ENCODE assay signal across 7 mouse cellular contexts in the genomic region with DNA sequence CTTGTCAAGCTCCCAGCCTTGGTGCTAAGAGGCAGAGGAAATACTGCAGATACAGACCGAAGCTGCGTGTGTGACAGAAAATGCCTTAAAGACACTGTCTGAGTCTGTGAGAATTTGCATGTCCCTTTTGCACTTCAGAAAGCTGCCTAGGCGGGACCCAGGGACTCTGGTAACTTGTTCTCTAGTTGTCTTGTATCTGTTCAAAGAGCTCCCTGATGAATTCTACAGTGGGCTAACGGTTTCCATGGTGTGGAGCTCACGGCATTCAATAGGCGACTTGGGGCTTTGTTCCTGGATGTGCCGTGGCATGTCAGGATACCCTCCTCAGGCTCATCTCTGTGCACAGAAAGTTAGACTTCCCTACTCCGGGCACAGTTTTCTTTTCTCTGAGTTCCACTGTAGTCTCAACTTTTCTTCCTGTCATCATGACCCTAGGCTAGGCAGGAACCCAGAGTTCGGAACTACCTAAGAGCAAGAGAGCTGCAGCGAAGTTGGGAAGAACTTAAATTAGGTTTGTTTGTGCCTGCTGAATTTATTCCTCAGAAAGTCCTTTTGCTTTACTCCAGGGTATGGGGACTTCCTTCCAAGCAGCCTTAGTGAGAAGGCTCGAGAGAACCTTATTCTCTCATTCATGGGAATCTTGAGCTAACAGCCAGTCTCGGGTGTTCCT.
A peak's percentile ranks its signal among the peaks of the same experiment; 100 is the strongest.
DNase-seq lines count a peak whose midpoint lies in the region; ATAC-seq and TF ChIP-seq lines count a peak whose summit lies in the region.

No protein-coding gene starts in this region.

- H3K27me3 ChIP-seq in C2C12 (ENCODE audit: control insufficient read depth, insufficient read depth, insufficient read length), result no peaks in the 10 kb centered on the region
- no peaks in the 10 kb centered on the region for H3K27me3 ChIP-seq in E14TG2a.4 (ENCODE audit: insufficient read depth, low read length)
- H3K27me3 ChIP-seq in forebrain, postnatal 0 days (ENCODE audit: insufficient read depth, low read length), result no peaks in the 10 kb centered on the region
- no peaks in the 10 kb centered on the region for H3K27me3 ChIP-seq in liver, embryonic 15.5 days

- no peak for DNase-seq in forebrain, postnatal 0 days
- no peak for DNase-seq in T-cell, adult 2 months (ENCODE audit: low spot score)
- DNase-seq in left cerebral cortex, adult 18-20 months (ENCODE audit: low spot score in 2 of 2), result no peak
- no peak for DNase-seq in layer of hippocampus, postnatal 14 days (ENCODE audit: low spot score in 2 of 2)

- H3ac ChIP-seq in C2C12 (ENCODE audit: control insufficient read depth, insufficient read length, low read depth), result peak overlapping the region; percentile 79

- H3K4me3 ChIP-seq in C2C12 (ENCODE audit: insufficient read depth, poor library complexity, severe bottlenecking) (peak overlapping the region; percentile 44), E14TG2a.4 (replicated peaks; ENCODE audit: low read length) (peak overlapping the region; percentile 57)
- H3K4me3 ChIP-seq in forebrain, postnatal 0 days (ENCODE audit: low read depth, low read length), result peak overlapping the region; percentile 16
- H3K4me3 ChIP-seq in liver, embryonic 15.5 days (replicated peaks), result peak overlapping the region; percentile 7

- ATAC-seq in forebrain, postnatal 0 days, result peak; percentile 25; the same call in 1 of the 2 replicates
- no peak for ATAC-seq in liver, embryonic 15.5 days (ENCODE audit: insufficient read depth)

- peaks cover 84% of the 10 kb centered on the region for H3K79me2 ChIP-seq in C2C12 (ENCODE audit: control insufficient read depth, insufficient read depth)

- H3K27ac ChIP-seq in forebrain, postnatal 0 days (ENCODE audit: low read depth, low read length), result 0 out of 2 replicates have a peak overlapping the region, but pooled peaks have one; percentile 54
- H3K27ac ChIP-seq in liver, embryonic 15.5 days (replicated peaks), result peak overlapping the region; percentile 26; the same call in 1 of the 2 replicates

- H3K9ac ChIP-seq in forebrain, postnatal 0 days, result no peak overlapping the region
- no peak overlapping the region for H3K9ac ChIP-seq in liver, embryonic 15.5 days

- H3K36me3 ChIP-seq in C2C12 (ENCODE audit: control insufficient read depth, insufficient read depth) (peaks cover 15% of the 10 kb centered on the region), E14TG2a.4 (ENCODE audit: insufficient read depth, low read length) (peaks cover 68% of the 10 kb centered on the region)
- no peaks in the 10 kb centered on the region for H3K36me3 ChIP-seq in forebrain, postnatal 0 days (ENCODE audit: insufficient read depth)
- no peaks in the 10 kb centered on the region for H3K36me3 ChIP-seq in liver, embryonic 15.5 days (replicated peaks)

- peaks cover 57% of the 10 kb centered on the region for H3K79me3 ChIP-seq in C2C12 (ENCODE audit: low read depth)

- peaks cover 98% of the 10 kb centered on the region for H3K9me3 ChIP-seq in E14TG2a.4 (ENCODE audit: low read length)
- no peaks in the 10 kb centered on the region for H3K9me3 ChIP-seq in forebrain, postnatal 0 days (ENCODE audit: low read length)
- no peaks in the 10 kb centered on the region for H3K9me3 ChIP-seq in liver, embryonic 15.5 days (replicated peaks)

- H3K4me1 ChIP-seq in E14TG2a.4 (replicated peaks; ENCODE audit: low read depth, low read length), result peaks cover 37% of the 10 kb centered on the region
- H3K4me1 ChIP-seq in forebrain, postnatal 0 days (ENCODE audit: insufficient read depth), result no peaks in the 10 kb centered on the region
- H3K4me1 ChIP-seq in liver, embryonic 15.5 days (replicated peaks), result 0 out of 2 replicates have a peak, but pooled peaks cover 10% of the 10 kb centered on the region

- WGBS in forebrain, postnatal 0 days, result 29% methylated on average over 12 of the region's 12 CpGs
- WGBS in liver, embryonic 15.5 days (ENCODE audit: insufficient replicate concordance), result 41% methylated on average over 12 of the region's 12 CpGs

- H3K4me2 ChIP-seq in forebrain, postnatal 0 days (ENCODE audit: low read depth), result peak overlapping the region; percentile 27
- H3K4me2 ChIP-seq in liver, embryonic 15.5 days, result peak overlapping the region; percentile 1

- TF ChIP-seq CTCF in C2C12 (IDR thresholded peaks at IDR 0.05; ENCODE audit: control insufficient read depth, insufficient read depth, insufficient read length), result no peak
- TF ChIP-seq CTCF in E14TG2a.4 (conservative IDR thresholded peaks at IDR 0.05; ENCODE audit: low read length), result no peak
- no peak for TF ChIP-seq CTCF in forebrain, postnatal 0 days (IDR thresholded peaks at IDR 0.05; ENCODE audit: low read depth)

TF ChIP-seq in C2C12, 6 proteins besides CTCF, POLR2A, EP300 and RAD21:
- no peak for TF ChIP-seq MAX (IDR thresholded peaks at IDR 0.05)
- TF ChIP-seq MYOD1 (IDR thresholded peaks at IDR 0.05; ENCODE audit: control insufficient read depth, insufficient read length, low read depth), result no peak
- no peak for TF ChIP-seq CEBPB (IDR thresholded peaks at IDR 0.05; ENCODE audit: low read depth)
- no peak for TF ChIP-seq FOSL1 (IDR thresholded peaks at IDR 0.05; ENCODE audit: insufficient read depth, low read length, poor library complexity, severe bottlenecking)
- TF ChIP-seq USF1 (IDR thresholded peaks at IDR 0.05; ENCODE audit: low read depth), result no peak

Comparison
In these comparisons a context has a peak if more than half of its experiments do, and no peak if none do; other contexts are left out.
1. H3K4me3 ChIP-seq: peak in every context shown above with its lines; median percentile 57 in E14TG2a.4; 44 in C2C12; 16 in forebrain, postnatal 0 days; 7 in liver, embryonic 15.5 days.